Mouse (Mus musculus) cerebellum, postnatal 4 days (tissue): ENCODE data around the gene Olfr94.
"Not testable (repeated sequence)": the region's sequence is repeated elsewhere in the genome, so short reads cannot be mapped to it uniquely, and the experiment has no call there.

Experiments used
- DNase-seq, 2 experiments: peaks; one replicate each; pipeline ENCODE4 v3.0.0; 2022; ENCODE audit warnings: low spot score in 2 of 2, mixed read lengths in 1 of 2

The Olfr94 gene

GRCm38 (mm10) chr17:37200894-37201293 is at the start of gene Olfr94:
Gene Olfr94, minus strand, starts transcription at chr17:37200994.
- DNase-seq, result no peak

- no peak for DNase-seq
These were observed 49.8 kb upstream of the Olfr94 start for GRCm38 (mm10) chr17:37250544-37250943.

- DNase-seq, result no peak
These were observed 48.7 kb upstream of the Olfr94 start for GRCm38 (mm10) chr17:37249460-37249859.

DNA sequence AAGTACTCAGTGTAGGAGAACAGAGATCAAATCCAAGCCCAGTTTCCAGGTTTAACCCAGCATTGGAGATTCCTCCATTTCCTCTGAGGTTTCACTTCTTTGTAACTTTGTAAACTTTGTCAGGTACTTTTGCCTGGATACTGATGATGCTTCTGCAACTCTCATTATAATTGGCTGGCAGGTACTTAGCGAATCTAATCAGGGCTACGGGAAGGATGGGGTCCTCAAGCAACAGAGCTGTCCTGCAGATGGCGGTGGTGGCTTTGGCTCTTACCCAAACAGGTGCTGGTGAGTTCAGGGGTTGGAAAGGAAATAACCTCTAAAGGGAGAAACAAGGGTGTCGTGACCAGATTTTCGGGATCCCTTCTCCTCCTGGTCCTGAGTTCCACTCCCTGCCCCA is 45.9 kb upstream of the Olfr94 start:
- peak in 1 of 2 experiments; percentile 14 for DNase-seq

GRCm38 (mm10) chr17:37242198-37242597 is 41.4 kb upstream of the Olfr94 start:
- no peak for DNase-seq

GRCm38 (mm10) chr17:37237230-37237629 is 36.4 kb upstream of the Olfr94 start, which contains the start of gene Olfr97:
Gene Olfr97, minus strand, starts transcription at chr17:37237330.
- not testable (repeated sequence) for DNase-seq

- DNase-seq, result no peak
These were observed 21.1 kb upstream of the Olfr94 start for GRCm38 (mm10) chr17:37221879-37222278.

- DNase-seq, result no peak
These were observed 19.1 kb upstream of the Olfr94 start, which contains the start of gene Olfr96 for GRCm38 (mm10) chr17:37219846-37220245. Gene Olfr96, plus strand, starts transcription at chr17:37220146.

DNA sequence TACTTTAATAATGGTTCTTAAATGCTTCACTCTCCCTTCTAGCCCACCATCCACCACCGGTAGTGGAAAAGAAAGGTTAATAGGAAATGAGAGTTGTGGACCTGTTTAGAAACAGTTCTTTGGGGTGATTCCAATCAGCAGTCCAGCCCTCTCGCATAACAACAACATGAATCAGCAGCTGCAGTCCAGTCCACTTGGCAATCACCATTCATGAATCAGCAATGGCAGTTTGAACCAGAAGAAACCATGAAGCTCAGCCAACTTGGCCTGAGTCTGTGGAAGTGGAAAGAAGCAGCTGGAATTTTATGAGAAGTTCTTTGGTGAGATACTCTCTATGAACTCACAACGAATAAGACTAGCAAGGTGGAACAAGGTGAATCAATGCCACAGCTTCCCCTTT is 17.7 kb upstream of the Olfr94 start:
- no peak for DNase-seq

DNA sequence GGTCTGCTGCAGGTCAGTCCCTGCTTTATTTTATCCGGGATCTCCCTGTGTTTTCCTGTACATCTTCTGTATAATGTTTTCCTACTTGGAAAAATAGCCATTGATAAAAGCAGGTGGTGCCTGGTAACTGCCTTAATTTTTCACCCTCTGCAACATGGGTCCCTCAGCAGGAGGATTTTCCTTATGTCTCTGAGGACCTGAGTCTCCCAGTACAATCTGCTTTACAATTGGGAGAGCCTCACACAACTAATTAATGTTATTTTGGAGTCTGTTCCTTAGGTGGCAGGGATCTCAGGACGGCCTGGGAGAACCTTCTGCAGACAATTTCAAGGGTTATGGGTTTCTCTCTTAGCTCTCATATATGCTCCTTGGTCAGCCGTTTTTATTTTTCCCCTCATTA is 12.2 kb upstream of the Olfr94 start, which contains the start of gene Olfr95:
TSS of gene Olfr95 (minus strand) at position 101 of the 400 bp plus-strand sequence.
- no peak for DNase-seq

DNA sequence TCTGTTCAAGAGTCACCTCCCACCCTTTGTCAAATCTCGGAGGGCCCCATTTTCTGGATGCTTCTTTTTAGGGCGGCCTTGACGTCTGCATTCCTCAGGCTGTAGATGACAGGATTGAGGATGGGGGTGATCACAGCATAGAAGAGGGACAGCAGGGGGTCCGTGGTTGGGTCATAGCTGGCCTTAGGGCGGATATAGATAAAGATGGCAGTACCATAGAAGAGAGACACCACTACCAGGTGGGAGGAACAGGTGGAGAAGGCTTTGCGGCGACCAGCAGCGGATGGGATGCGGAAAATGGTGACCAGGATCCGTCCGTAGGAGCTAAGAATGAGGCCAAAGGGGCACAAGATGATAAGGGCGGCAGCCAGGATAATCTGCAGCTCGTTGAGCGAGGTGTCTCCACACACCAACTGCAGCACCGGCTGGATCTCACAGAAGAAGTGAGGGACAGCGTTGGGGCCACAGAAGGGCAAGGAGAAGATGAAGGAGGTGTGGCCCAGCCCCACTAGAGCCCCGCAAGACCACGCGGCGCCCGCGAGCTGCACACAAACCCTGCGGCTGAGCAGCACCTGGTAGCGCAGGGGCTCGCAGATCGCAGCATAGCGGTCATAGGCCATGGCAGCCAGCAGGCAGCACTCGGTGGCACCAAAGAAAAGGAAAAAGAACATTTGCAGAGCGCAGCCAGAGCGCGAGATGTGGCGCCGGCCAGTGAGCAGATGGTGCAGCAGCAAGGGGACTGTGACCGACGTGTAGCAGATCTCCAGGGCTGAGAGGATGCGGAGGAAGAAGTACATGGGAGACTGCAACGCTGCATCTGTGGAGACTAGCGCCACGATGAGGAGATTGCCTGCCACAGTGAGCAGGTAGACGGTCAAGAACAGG is 10.3 kb upstream of the Olfr94 start:
- DNase-seq, result peak in 1 of 2 experiments; percentile 25

GRCm38 (mm10) chr17:37203917-37204236 is 3.1 kb upstream of the Olfr94 start:
- no peak for DNase-seq

DNA sequence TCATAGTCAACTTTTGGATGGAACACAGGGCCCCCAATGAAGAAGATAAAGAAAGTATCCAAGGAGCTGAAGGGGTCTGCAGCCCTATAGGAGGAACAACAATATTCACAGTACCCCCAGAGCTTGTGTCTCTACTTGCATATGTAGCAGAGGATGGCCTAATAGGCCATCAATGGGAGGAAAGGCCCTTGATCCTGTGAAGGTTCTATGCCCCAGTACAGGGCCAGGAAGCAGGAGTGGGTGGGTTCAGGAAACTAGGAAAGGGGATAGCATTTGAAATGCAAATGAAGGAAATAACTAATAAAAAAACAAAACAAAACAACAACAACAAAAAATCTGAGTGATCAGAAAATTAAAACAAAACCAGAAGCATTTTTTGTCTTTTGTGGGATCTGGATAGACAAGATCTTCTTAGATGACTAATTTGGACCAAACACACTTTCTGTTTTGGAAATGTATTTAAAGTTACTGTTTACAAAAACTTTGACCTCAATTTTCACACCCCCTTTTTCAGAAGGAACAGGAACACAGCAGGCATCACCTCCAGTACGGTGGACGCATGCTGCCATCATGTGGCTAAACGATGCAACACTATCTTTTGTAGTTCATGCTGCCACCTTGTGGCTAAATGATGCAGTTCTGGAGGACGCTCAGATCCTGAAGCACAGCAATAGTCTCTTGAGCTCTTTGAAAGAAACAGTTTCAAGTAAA is 2.6 kb upstream of the Olfr94 start:
- peak; percentile 64 to 80 for DNase-seq

DNA sequence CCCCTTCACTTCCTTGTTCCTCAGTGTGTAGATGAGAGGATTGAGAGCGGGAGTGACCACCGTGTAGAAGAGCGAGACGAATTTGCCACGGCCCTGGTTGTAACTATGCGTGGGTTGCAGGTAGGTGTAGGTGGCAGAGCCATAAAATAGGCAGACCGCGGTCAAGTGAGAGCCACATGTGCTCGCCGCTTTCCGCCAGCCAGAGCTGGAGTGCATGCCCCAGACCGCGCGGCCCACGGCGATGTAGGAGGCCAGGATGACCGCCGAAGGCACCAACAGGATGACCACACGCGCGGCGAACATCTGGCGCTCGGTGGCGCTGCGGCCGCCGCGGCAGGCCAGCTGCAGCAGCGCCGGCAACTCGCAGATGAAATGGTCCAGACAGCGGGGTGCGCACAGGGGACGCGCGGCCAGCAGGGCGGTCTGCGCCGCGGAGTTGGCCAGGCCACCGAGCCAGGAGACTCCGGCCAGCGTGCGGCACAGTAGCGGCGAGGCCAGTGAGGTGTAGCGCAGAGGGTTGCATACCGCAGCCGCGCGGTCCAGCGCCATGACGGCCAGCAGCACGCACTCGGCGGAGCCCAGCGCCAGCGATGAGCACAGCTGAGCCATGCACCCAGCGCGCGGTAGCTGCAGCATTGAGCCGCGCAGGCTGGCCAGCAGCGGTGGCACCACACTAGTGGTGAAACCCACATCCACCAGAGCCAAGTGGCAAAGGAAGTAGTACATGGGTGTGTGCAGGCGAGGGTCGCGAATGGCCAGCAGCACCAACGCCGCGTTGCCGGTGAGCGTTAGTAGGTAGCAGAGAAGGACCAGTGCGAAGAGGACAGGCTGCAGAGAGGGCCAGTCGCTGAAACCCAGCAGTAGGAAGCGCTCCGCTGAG is 3.7 kb downstream of the Olfr94 start:
- peak; percentile 29 to 32 for DNase-seq

DNA sequence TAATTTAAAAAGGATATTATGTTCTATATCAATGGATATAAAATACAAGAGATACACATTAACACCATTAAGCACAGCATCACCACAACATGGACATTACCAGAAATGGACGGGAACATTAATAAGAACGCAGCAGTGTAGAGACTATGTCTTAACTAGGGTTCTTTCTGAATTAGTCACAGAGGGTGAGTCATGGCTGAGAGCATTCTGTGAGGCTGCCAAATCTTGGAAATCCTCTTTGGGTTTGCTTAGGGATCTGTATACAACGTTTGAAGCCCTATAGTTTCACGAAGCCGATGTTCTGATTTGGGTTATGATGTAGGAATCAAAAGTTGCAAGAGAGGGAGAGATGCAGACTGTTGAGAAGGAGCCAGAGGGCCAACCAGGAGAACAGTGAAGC is 6.0 kb downstream of the Olfr94 start:
- DNase-seq, result no peak

DNA sequence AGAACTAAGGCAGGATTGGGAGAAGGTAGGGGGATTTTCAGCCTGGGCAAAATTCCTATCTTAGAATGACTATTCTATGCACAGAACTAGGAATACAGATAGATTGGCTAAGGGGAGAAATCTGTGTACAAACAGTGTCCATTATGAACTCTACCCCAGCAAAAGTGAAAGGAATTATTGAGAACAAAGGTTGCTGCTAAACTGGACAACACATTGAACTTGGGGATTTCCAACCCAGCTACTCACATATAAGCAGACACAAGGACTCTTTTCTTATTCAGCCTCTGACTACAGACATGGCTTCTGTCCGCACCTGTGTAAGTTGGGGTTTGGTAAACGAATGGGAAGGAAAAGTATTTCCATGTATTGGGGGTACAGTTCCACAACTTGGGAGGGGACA is 7.1 kb downstream of the Olfr94 start, which contains the start of gene Ubd:
TSS of gene Ubd (plus strand) at position 237 of the 400 bp plus-strand sequence.
- no peak for DNase-seq

- no peak for DNase-seq
These were observed 7.8 kb downstream of the Olfr94 start for GRCm38 (mm10) chr17:37193032-37193431.

- DNase-seq, result peak in 1 of 2 experiments; percentile 51
These were observed 10.1 kb downstream of the Olfr94 start for GRCm38 (mm10) chr17:37190711-37191110.

GRCm38 (mm10) chr17:37185474-37185873 is 15.3 kb downstream of the Olfr94 start:
- no peak for DNase-seq

- DNase-seq, result no peak
These were observed 39.4 kb downstream of the Olfr94 start, which contains the start of gene Olfr93 for GRCm38 (mm10) chr17:37161394-37161793. Gene Olfr93, minus strand, starts transcription at chr17:37161494.
